Mouse (Mus musculus) telencephalon, adult 2 months (tissue): ENCODE measurements around the gene Nfasc.

Source experiments
- DNase-seq: peaks from one replicate; pipeline ENCODE4 v3.0.0-alpha.2; 2011; ENCODE audit warnings: low read depth, low spot score

Gene Nfasc

GRCm38 (mm10) chr1:132733873-132734447 lies 7.6 kb downstream of the Nfasc start:
- DNase-seq = no peak

DNA sequence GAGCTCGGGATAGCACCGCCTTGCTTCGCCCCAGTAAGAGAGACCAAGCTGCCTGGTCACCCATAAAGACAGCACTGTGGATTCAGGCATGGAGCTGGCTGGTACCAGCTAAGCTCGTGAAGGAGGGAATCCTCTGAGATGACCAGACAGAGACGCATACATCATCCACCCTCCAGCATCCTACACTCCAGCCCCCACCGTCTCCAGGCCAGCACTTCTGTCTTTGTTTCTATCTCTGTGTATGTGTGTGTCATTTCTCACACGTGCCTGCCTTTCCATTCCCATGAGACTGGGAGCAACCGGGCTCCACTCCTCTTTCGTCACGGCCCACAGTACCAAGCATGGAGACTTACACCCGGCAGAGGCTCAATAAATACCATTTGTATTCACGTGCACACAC lies 9.3 kb downstream of the Nfasc start:
- no peak for DNase-seq

GRCm38 (mm10) chr1:132727548-132727947 lies 14.0 kb downstream of the Nfasc start:
- DNase-seq = peak; percentile 80

DNA sequence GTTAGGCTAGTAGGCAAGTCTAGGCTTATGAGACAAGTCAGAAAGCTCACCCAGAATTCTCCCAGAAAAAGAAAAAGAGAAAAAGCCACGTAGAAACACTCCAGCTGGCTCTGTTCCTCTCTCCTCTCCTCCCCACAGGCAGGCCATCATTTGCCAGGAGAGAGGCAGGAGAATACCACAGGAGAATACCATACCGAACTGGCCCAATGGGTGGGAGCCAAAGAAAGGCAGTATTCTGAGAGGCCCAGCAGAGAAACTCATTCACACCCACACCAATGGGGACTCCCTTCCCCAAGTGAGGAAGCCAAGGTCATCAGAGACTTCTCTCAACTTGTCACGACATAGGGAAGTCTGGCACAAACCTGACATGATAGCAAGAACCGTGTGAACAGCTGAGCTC lies 19.2 kb downstream of the Nfasc start:
- DNase-seq = no peak

DNA sequence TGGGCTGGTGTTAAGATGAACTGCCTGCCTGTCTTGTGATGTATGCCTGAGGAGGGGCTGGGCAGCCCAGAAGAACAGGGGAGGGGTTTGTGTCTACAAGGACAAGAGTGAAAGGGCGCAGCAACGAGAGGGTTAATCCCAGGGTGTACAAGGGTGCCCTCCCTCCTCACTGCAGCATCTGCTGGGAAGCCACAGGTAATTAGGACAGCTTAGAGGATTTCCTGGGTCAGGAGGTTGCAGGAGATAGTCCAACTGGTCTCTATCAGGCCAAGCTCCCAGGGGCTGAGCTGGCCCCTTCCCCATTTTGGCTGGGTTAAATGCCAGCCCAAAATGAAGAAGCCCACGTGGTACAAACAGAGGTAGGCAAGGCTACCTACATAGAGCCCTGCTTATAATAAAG lies 20.3 kb downstream of the Nfasc start:
- DNase-seq = no peak

DNA sequence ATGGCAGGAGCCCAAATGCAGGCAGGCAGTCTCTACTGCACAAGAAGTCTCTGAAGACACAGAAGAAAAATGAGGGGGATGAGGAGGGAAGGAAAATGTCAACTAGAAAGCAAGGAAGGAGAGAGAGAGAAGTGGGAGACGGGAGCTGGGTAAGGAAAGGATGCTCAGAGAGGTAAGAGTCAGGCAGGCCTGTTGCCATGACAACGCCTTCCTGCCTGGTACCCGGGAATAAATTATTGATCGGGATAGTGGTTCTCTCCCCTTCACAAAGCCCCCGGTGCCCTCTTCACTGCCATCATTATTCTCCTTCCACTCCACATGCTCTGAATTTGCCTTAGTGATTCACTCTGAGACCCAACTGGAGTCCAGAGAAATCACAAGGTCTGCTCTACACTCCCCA lies 23.4 kb downstream of the Nfasc start:
- no peak for DNase-seq

- no peak for DNase-seq
Measured at GRCm38 (mm10) chr1:132715044-132715443, 26.6 kb downstream of the Nfasc start.

DNA sequence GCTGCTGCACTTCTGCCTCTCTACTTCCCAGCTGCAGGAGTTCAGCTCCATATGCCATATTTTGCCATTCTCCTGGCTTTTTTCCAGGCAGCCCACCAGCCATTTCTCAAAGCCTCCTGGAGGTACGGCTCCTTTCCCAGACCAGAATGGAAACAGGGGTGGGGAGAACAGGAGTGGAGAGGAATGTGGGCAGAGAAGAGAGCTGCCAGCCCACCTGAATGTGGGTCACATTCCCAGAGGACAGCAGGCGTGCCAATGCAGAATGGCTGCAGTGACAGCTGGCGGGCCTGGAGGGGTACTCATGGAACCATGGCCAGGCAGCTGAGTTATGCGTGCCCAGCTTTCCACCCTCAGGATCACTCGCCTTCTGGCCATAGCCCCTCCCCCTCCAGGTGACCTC lies 32.2 kb downstream of the Nfasc start:
- no peak for DNase-seq

- no peak for DNase-seq
Measured at GRCm38 (mm10) chr1:132707301-132707700, 34.3 kb downstream of the Nfasc start.

GRCm38 (mm10) chr1:132703467-132703866 lies 38.1 kb downstream of the Nfasc start:
- no peak for DNase-seq

DNA sequence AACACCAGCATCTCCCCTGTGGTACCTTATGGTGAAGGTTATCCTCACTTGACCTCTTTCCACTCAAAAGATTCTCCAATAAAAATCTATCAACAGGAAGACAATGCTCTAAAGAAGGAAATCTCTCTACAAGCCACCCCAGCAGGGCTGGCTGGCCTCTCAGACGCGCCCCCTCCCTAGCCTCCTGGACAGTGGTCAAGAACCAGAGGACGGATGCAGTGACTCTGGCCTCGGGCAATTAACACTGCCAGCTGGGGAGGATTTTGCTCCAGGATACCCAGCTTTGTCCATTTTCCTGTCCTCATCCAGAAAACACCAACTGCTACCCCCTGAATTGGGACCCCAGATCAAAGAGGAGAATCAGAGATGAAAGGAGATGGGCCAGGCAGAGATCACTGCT lies 44.7 kb downstream of the Nfasc start:
- no peak for DNase-seq

- no peak for DNase-seq
Measured at GRCm38 (mm10) chr1:132696232-132696631, 45.4 kb downstream of the Nfasc start.

DNA sequence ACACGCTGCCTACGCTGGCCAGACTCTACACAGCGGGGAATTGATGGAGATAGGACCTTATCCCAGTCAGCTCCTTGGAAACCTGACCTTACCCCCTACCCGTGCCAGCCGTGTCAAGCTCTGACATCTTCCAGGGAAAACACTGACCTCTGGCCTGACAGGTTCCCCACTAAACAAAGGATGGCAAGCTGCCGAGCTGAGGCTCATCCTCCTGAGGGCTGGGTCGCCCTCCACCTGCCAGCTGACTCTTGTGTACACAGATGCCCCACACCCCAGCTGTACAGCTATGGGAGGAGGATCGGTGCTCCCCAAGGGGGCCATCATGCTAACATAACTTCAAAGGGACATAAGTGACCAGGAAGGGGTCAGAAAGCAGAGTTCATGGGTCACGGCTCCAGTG lies 47.6 kb downstream of the Nfasc start:
- no peak for DNase-seq

DNA sequence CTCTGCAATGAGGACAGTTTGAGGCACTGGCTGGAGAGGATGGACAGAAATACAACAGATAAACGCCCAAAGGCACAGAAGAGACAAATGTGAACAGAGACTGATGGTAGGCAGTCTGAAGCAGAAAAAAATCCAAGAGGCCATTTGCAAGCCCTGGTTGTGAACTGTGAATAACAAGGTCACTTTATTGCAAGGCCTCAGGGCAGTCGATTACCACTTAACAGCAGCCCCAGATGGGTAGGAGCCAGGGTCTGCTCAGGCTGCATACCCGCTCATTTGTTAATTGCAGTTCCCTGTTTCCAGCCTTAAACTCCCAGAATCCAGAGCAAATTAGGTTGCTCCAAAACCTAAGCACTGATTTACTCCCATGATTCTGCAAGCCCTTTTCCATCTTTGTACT lies 52.4 kb downstream of the Nfasc start:
- no peak for DNase-seq

- no peak for DNase-seq
Measured at GRCm38 (mm10) chr1:132678935-132679334, 62.7 kb downstream of the Nfasc start.

- no peak for DNase-seq
Measured at GRCm38 (mm10) chr1:132678076-132678475, 63.5 kb downstream of the Nfasc start.

GRCm38 (mm10) chr1:132672704-132673103 lies 68.9 kb downstream of the Nfasc start:
- no peak for DNase-seq

DNA sequence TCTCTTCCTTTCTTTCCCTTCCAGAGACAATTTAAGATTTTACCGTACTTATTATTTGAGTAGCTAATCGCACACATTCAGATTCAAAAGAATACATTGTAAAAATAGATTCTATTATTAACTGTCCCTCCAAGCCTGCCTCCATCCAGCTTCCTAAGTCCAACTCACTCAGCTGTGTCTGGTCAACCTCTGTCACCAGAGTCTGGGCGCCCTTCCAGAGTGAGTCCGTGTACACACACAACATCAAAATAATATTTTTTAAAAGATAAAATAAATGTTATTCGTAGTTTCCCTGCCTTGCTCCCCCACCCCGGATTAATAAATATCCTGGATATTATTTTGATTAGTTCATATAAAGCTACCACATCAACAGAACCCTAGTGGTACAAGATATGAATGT lies 72.4 kb downstream of the Nfasc start:
- no peak for DNase-seq

DNA sequence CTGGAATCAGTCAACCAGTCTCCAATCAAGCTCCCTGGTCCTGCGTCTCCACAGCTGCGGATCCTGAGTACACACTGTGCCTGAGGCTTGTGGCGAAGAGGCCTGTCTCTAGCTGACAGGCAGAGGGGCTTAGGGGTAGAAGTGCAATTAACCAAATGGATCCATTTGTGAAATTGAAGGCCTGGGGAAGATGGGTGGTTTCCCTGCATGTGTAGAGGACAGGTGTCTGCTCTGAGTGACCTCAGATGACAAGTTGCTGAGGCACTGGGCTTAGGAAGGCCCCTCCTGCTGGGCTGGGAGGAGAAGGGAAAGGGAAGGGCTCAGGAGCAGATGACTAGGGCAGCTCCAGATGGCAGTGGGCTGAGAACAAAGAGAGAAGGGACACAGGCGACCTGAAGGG lies 81.2 kb downstream of the Nfasc start:
- no peak for DNase-seq

GRCm38 (mm10) chr1:132659604-132660003 lies 82.0 kb downstream of the Nfasc start:
- peak; percentile 82 for DNase-seq

DNA sequence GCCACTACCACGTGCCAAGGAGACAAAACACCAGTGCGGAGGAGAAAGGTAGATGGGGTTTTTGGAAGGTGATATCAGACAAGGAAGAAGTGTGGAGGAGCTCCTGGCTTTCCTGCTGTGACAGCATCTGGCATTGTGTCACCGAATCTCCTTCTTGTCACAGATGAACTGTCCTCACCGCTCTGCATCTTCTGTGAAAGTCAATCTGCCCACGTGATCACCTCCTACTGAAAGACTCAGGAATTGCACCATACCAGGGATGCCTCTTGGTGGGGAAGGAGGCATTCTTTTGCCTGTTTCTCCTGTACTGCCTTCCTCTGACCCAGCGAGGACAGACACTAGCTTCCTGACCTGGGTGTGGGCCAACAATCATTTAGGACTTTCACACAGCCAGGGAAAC lies 86.0 kb downstream of the Nfasc start:
- no peak for DNase-seq

- DNase-seq = no peak
Measured at GRCm38 (mm10) chr1:132654769-132655168, 86.8 kb downstream of the Nfasc start.

- peak; percentile 87 for DNase-seq
Measured at GRCm38 (mm10) chr1:132653841-132654457, 87.6 kb downstream of the Nfasc start.

GRCm38 (mm10) chr1:132653161-132653560 lies 88.4 kb downstream of the Nfasc start:
- no peak for DNase-seq
